Mouse (Mus musculus): ENCODE measurements around the gene Idnk. TPM values are rescaled to one million over a fixed set of nuclear protein-coding genes. Genes with fewer than 3 reads are reported as not detected.

Gene Idnk
- total and polyA plus RNA-seq, 2 experiments from 2014 or later, result 17.4 to 33.3 TPM

DNA sequence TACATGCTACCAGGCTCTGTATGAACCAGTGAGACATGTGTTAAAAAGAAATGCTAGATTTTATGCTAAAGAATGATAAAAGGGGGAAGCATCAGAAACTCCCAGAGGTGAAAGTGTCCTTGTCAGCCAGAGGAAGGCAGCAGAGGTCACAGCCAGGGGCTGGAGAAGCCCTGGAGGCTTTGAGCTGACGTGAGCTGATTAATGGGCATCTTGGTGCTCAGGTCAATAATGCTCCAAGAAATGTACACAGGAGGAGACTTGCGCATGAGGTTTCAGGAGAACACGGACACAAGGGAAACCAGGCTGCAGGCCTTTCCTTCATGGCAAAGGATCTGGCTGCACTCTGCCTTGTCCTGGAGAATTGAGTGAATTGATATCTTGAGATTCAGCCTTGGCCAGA lies 30.3 kb downstream of the Idnk start:
- ATAC-seq (ENCODE audit: insufficient read depth, low read depth), result no peak

DNA sequence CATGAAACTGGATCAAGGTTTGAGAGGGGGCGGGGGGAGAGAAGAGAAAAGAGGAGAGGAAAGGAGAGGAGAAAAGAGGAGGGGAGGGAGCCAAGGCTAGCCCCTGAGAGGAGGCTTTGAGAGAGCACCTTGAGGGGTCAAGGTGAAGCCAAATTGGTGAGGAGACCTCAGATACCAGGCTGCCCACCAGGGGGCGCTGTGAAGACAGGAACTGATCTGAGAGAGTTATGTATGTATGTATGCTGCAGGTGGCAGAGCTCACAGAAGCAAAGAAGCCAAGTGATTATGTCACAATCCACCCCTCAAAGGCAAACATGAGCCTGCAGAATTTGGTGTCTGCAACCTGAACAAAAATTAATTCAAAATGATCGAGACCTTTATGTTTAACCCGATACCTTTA lies 31.0 kb downstream of the Idnk start:
- Histone ChIP-seq H3K4me2 (ENCODE audit: low read depth, low read length) (no peak overlapping the region), H3K9me3 (replicated peaks; ENCODE audit: control insufficient read depth, low read length) (no peaks in the 10 kb centered on the region), H3K27me3 (ENCODE audit: control insufficient read depth, insufficient read depth, low read length) (no peaks in the 10 kb centered on the region), H3K36me3 (replicated peaks; ENCODE audit: control insufficient read depth, insufficient read depth, low read length) (peaks cover 58% of the 10 kb centered on the region), H3K4me3 (ENCODE audit: low read depth, low read length) (no peak overlapping the region), H3K27ac (ENCODE audit: low read depth) (no peak overlapping the region), H3K4me1 (ENCODE audit: control insufficient read depth, insufficient read depth) (no peaks in the 10 kb centered on the region), H3K9ac (replicated peaks; ENCODE audit: low read depth, low read length) (no peak overlapping the region)
- peak; percentile 62 for DNase-seq (ENCODE audit: low spot score)
- 70% methylated on average over 4 of the region's 4 CpGs for WGBS
- TF ChIP-seq CTCF (IDR thresholded peaks at IDR 0.05; ENCODE audit: low read depth) (peak; percentile 89), EP300 (IDR thresholded peaks at IDR 0.05; ENCODE audit: low read depth) (no peak)
- peak; percentile 62 for ATAC-seq (ENCODE audit: insufficient read depth, low read depth)

More for the DNA sequence above, 30.3 kb downstream of the Idnk start:
- Histone ChIP-seq H3K4me1 (ENCODE audit: control insufficient read depth, insufficient read depth) (no peaks in the 10 kb centered on the region), H3K4me3 (ENCODE audit: low read depth, low read length) (no peak overlapping the region), H3K9ac (replicated peaks; ENCODE audit: low read depth, low read length) (no peak overlapping the region), H3K9me3 (replicated peaks; ENCODE audit: control insufficient read depth, low read length) (no peaks in the 10 kb centered on the region), H3K27me3 (ENCODE audit: control insufficient read depth, insufficient read depth, low read length) (no peaks in the 10 kb centered on the region), H3K4me2 (ENCODE audit: low read depth, low read length) (no peak overlapping the region), H3K27ac (ENCODE audit: low read depth) (no peak overlapping the region), H3K36me3 (replicated peaks; ENCODE audit: control insufficient read depth, insufficient read depth, low read length) (peaks cover 56% of the 10 kb centered on the region)
- 86% methylated on average over 3 of the region's 3 CpGs for WGBS
- DNase-seq (ENCODE audit: low spot score), result no peak
- no peak for TF ChIP-seq EP300 (IDR thresholded peaks at IDR 0.05; ENCODE audit: low read depth)
- no peak for TF ChIP-seq CTCF (IDR thresholded peaks at IDR 0.05; ENCODE audit: low read depth)

DNA sequence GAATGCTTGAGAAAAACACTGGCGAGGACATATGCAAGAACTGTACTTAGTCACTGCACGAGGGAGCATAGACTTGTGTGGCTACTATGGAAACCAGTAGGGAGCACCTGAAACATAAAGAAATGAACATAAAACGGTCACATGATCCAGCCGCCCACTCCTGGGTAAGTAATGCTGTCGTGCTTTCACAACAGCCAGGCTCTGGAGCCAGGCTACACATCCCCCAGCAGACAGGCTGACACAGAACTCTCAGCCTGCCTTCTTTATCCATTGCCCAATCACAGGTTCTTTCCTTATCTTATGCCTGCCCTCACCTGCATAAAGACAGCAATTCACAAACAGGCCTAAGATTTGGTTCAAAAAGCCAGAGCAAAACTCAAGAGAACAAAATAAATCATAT lies 32.0 kb downstream of the Idnk start:
- H3K9ac ChIP-seq (replicated peaks; ENCODE audit: low read depth, low read length), result no peak overlapping the region
- peaks cover 62% of the 10 kb centered on the region for H3K36me3 ChIP-seq (replicated peaks; ENCODE audit: control insufficient read depth, insufficient read depth, low read length)
- H3K4me1 ChIP-seq (ENCODE audit: control insufficient read depth, insufficient read depth), result no peaks in the 10 kb centered on the region
- 77% methylated on average over 5 of the region's 5 CpGs for WGBS
- no peak overlapping the region for H3K4me3 ChIP-seq (ENCODE audit: low read depth, low read length)
- DNase-seq (ENCODE audit: low spot score), result no peak
- H3K27me3 ChIP-seq (ENCODE audit: control insufficient read depth, insufficient read depth, low read length), result no peaks in the 10 kb centered on the region
- no peak overlapping the region for H3K27ac ChIP-seq (ENCODE audit: low read depth)
- H3K4me2 ChIP-seq (ENCODE audit: low read depth, low read length), result no peak overlapping the region
- ATAC-seq (ENCODE audit: insufficient read depth, low read depth), result no peak
- TF ChIP-seq CTCF (IDR thresholded peaks at IDR 0.05; ENCODE audit: low read depth) (no peak), EP300 (IDR thresholded peaks at IDR 0.05; ENCODE audit: low read depth) (no peak)
- H3K9me3 ChIP-seq (replicated peaks; ENCODE audit: control insufficient read depth, low read length), result no peaks in the 10 kb centered on the region

DNA sequence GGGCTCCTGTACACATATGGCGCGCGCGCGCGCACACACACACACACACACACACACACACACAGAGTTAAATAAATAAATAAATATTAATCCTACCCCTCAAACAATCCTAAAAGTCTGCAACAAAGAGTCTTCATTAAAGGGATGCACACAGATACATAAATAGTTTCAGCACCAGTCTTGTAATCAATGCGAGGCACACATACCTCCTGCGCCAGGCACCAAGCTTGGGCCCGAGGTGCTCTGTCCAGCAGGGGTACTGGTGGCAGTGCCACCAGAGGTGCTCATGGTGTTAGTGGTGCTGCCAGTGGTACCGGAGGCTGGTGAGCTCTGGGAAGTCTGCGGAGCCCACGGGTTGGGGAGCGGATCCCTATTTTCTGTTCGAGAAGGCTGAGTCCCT lies 34.1 kb downstream of the Idnk start:
- Histone ChIP-seq H3K4me1 (ENCODE audit: control insufficient read depth, insufficient read depth) (no peaks in the 10 kb centered on the region), H3K36me3 (replicated peaks; ENCODE audit: control insufficient read depth, insufficient read depth, low read length) (peaks cover 62% of the 10 kb centered on the region), H3K27me3 (ENCODE audit: control insufficient read depth, insufficient read depth, low read length) (no peaks in the 10 kb centered on the region), H3K4me3 (ENCODE audit: low read depth, low read length) (no peak overlapping the region), H3K9me3 (replicated peaks; ENCODE audit: control insufficient read depth, low read length) (no peaks in the 10 kb centered on the region), H3K27ac (ENCODE audit: low read depth) (no peak overlapping the region), H3K4me2 (ENCODE audit: low read depth, low read length) (no peak overlapping the region), H3K9ac (replicated peaks; ENCODE audit: low read depth, low read length) (no peak overlapping the region)
- TF ChIP-seq EP300 (IDR thresholded peaks at IDR 0.05; ENCODE audit: low read depth) (no peak), CTCF (IDR thresholded peaks at IDR 0.05; ENCODE audit: low read depth) (no peak)
- WGBS, result 97% methylated on average over 14 of the region's 14 CpGs
- DNase-seq (ENCODE audit: low spot score) (no peak), ATAC-seq (ENCODE audit: insufficient read depth, low read depth) (no peak)

DNA sequence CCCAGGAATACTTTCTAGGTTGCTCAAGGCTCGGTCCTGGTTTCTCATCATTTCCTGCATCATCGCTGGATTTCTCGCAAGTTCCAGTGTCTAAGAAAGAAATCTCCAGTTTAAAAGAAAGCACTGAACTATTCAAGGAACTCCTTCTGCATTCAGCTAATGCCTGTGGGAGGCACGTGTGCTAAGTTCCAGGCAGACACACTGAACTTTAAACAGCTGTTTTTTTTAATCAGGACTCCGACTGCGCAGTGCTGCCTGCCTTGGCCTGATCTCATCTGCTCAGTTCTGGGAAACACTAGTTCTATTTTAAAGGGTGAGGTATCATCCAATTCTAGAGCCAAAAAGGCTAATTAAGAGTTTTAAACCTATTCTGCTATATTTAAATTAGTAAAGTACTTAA lies 34.7 kb downstream of the Idnk start:
- Histone ChIP-seq H3K9me3 (replicated peaks; ENCODE audit: control insufficient read depth, low read length) (no peaks in the 10 kb centered on the region), H3K27ac (ENCODE audit: low read depth) (no peak overlapping the region), H3K4me3 (ENCODE audit: low read depth, low read length) (no peak overlapping the region), H3K9ac (replicated peaks; ENCODE audit: low read depth, low read length) (no peak overlapping the region), H3K27me3 (ENCODE audit: control insufficient read depth, insufficient read depth, low read length) (no peaks in the 10 kb centered on the region), H3K36me3 (replicated peaks; ENCODE audit: control insufficient read depth, insufficient read depth, low read length) (peaks cover 62% of the 10 kb centered on the region), H3K4me2 (ENCODE audit: low read depth, low read length) (no peak overlapping the region), H3K4me1 (ENCODE audit: control insufficient read depth, insufficient read depth) (no peaks in the 10 kb centered on the region)
- no peak for ATAC-seq (ENCODE audit: insufficient read depth, low read depth)
- no peak for TF ChIP-seq EP300 (IDR thresholded peaks at IDR 0.05; ENCODE audit: low read depth)
- TF ChIP-seq CTCF (IDR thresholded peaks at IDR 0.05; ENCODE audit: low read depth), result no peak
- DNase-seq (ENCODE audit: low spot score), result no peak
- WGBS, result 90% methylated on average over 6 of the region's 6 CpGs

DNA sequence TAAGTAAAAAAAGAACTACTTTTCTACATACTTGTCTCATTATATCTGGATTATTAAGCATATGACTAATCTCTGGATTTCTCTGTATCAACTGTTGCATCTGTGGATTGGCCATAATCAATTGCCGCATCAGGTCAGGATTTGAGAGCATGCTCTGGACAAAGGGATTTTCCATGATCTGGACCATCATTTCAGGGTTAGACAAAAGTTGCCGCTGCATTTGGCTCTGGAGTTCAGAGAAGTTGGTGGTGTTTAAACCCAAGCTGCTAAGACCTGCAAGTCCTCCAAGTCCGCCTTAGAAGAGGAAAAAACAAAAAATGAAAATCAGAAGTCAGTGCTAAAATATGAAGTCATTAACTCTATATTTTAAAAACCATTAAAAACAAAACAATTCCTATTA lies 35.8 kb downstream of the Idnk start:
- no peaks in the 10 kb centered on the region for H3K4me1 ChIP-seq (ENCODE audit: control insufficient read depth, insufficient read depth)
- WGBS, result 96% methylated on average over 3 of the region's 3 CpGs
- no peaks in the 10 kb centered on the region for H3K27me3 ChIP-seq (ENCODE audit: control insufficient read depth, insufficient read depth, low read length)
- no peak for ATAC-seq (ENCODE audit: insufficient read depth, low read depth)
- no peak for DNase-seq (ENCODE audit: low spot score)
- no peaks in the 10 kb centered on the region for H3K9me3 ChIP-seq (replicated peaks; ENCODE audit: control insufficient read depth, low read length)
- H3K27ac ChIP-seq (ENCODE audit: low read depth), result no peak overlapping the region
- H3K4me2 ChIP-seq (ENCODE audit: low read depth, low read length), result no peak overlapping the region
- peaks cover 65% of the 10 kb centered on the region for H3K36me3 ChIP-seq (replicated peaks; ENCODE audit: control insufficient read depth, insufficient read depth, low read length)
- H3K9ac ChIP-seq (replicated peaks; ENCODE audit: low read depth, low read length), result no peak overlapping the region
- H3K4me3 ChIP-seq (ENCODE audit: low read depth, low read length), result no peak overlapping the region
- TF ChIP-seq EP300 (IDR thresholded peaks at IDR 0.05; ENCODE audit: low read depth) (no peak), CTCF (IDR thresholded peaks at IDR 0.05; ENCODE audit: low read depth) (no peak)
